Mouse (Mus musculus): ENCODE results near the gene Rapgef1.

Gene Rapgef1

DNA sequence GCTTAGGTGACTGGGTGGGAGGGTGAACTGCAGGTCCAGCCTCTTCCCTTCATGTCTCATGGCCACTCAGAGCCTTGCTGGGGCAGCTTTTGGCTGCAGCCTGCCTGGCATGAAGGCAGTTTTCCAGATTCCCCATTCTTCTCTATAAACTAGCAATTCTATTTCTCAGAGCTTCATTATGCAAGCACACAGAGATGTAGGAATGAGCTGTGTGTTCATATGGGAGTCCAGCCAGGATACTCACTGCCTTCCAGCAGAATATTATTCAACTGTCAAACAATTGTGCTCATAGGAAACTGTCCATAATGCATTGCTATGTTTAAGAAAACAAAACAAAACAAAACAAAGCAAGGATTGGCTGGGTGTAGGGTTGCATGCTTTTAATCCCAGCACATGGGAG is 50.2 kb downstream of the Rapgef1 start:
- in situ Hi-C loops (cut with MboI; ENCODE audit: low sequenced_read_pairs), result no loop called here

DNA sequence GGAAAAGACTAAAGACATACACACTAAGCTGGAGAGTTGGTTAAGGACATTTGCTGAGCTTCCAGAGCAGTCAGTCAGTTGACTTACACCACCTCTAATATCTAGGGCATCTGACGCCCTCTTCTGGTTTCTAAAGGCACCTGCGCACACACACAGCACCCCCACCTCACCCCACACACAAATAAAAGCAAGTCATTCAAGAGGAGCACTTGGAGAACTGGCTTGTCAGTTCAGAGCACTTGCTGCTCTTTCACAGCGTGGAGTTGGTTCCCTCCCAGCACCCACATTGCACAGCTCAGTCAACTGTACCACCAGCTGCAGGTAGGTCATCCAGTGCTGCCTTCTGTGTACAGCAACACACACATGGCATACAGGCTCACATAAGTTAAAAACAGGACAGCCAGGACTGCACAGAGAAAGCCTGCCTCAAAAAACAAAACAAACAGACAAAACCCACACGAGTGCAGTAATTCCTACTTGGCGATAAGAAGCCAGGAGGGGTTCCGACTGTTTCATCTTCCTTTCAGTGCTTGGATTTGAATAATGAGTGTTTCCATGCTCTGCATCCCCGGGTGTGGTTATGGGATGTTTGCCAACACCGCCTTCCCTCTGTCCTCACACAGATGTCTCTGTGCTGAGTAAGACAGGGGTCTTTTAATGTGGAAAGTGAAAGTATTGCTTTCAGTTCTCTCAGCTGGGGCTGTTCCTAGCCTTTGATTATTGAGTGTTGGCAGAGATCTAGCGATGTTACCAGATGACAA is 50.9 kb downstream of the Rapgef1 start:
- in situ Hi-C loops (cut with MboI; ENCODE audit: low sequenced_read_pairs), result no loop called here

DNA sequence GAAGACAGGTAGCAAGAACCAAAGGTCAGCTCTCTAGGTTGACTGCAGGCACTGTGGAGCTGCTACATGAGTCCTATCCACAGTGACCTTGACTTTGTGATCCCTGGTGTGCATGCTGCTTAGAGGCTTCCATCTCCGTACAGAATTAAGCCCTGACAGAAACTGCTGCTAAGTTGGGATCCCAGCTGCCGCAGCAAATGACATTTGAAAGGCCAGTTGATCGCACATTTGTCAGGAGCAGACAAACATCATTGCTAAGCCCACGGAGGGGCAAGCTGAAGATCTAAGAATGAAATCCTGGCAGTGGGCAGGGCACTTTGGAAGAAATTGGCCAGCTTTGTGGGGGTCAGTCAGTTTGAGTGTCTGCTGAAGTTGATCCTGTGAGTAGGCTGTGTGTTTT is 51.9 kb downstream of the Rapgef1 start:
- in situ Hi-C loops (cut with MboI; ENCODE audit: low sequenced_read_pairs), result no loop called here

DNA sequence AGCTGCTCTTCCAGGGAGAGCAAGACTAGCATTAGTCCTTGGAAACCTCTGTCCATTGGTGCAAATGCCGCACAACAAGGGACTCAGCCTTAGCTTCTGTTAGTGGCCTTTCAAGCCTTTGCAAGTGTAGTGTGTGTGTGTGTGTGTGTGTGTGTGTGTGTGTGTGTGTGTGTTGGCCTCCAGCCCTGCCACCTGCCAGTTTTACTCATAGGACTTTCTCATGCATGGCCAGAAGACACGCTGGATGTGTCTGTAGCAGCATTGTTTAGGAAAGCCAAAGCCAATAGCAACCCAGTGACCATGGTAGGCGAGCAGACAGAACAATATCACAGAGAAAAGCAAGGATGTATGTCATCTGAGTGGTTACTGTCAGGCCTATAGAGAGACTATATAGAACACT is 52.3 kb downstream of the Rapgef1 start:
- in situ Hi-C loops (cut with MboI; ENCODE audit: low sequenced_read_pairs), result no loop called here

DNA sequence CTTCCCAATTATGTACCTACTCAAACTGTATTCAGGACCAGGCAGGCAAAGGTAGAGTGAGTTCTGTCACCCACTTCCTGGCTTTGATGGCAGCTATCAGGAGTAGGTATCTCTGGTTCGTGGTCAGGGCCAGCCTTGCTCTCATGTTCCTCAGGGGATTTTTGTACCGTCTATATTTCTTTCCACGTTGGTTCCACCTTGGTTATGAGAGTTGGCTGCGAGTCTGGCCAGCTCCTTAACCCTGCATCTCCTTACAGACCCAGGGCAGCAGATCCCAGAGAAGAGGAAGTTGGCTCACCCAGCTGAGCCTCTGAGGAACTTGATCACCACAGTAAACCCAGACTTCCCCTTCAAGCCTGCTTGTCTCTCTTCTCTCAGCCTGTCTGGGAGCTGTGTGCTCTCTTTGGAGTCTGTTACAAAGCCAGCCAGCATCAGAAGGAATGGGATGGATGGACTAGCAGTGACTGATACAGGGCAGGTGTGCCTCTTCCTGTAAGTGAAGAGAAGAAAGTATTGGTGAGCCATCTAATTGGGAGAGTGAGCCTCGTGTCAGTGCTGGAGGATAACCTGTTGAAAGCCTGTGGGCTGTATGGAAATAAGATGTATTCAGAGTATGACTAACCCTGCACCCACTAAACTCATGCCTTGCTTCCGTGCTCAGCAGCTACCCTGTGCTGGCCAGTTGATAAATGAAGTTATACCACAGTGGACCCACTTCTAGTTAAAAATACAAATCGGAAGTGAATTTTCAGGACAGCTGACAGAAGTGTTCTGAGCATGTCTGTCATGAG is 53.4 kb downstream of the Rapgef1 start:
- in situ Hi-C loops (cut with MboI; ENCODE audit: low sequenced_read_pairs), result no loop called here

DNA sequence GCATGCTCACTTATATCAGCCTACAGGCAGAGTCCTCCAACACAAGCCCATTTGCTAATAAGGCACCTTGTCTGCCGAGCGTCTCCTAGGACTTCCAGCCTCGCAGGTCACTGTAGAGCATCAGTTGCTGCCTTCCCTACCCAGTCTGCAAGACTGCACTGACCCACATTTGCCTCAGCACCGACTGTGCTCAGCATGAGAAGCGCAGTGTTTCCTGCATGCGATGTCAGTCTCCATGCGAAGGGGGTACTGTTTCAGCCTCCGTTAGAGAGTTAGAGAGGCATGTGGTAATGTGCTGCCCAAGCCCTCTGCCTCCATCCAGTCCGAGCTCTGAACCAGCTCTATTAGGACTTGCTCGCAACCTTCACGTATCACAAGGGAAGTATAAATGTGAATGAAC is 54.6 kb downstream of the Rapgef1 start:
- in situ Hi-C loops (cut with MboI; ENCODE audit: low sequenced_read_pairs), result no loop called here

DNA sequence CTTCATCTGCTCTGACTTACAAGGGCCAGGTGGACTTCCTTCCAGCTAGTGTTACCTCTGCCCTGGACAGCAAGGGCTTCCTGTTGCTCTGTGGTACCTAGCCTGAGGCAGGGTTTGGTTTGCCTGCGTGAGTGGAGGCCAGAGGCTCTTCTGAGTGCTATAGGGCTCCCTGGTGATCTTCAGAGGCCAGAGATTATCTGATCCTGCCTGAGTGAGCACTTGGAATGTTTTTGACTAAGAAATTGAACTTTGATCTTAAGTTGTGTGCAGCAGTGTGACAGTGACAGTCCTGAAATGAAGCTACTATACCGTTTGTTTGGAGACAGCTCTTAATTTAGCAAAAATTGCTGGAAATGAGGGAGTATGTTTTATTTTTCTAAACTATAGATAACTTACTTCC is 55.0 kb downstream of the Rapgef1 start:
- in situ Hi-C loops (cut with MboI; ENCODE audit: low sequenced_read_pairs), result no loop called here

DNA sequence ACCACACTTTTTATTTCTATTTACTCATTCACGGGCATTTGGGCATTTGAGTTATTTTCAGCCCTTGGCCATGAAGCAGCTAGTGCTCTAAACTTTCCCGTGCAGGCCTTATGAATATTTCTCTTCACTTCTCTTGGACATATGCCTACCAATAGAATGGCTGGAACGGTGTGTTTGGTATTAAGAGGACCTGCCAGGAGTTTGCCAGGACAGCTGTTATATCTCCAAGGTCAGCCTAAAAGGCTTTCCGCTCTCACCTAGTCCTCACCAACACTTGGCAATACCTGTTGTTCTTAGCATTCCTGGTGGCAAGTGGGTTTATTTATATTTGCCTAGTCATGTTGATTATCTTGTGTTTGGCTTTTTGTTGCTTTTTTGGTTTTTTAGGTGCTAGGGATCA is 56.3 kb downstream of the Rapgef1 start:
- in situ Hi-C loops (cut with MboI; ENCODE audit: low sequenced_read_pairs), result no loop called here

DNA sequence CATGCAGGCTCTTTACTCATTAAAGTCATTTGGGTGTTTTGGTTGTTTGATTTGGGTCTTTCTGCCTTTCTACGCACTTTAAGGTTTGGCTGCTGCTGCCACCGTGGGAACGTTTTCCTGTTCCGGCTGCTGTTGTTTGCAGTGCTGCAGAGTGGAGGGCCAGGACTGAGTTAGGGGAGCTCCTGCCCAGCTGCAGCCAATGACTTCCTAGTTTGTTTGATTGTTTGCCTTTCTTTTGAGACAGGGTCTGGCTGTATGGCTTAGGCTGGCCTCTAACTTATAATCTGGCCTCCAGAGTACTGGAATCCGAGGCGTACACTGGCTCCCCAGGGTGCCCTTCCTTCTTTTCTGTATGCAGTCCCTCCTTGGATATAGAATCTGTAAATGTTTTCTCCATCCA is 57.0 kb downstream of the Rapgef1 start:
- in situ Hi-C loops (cut with MboI; ENCODE audit: low sequenced_read_pairs), result no loop called here

DNA sequence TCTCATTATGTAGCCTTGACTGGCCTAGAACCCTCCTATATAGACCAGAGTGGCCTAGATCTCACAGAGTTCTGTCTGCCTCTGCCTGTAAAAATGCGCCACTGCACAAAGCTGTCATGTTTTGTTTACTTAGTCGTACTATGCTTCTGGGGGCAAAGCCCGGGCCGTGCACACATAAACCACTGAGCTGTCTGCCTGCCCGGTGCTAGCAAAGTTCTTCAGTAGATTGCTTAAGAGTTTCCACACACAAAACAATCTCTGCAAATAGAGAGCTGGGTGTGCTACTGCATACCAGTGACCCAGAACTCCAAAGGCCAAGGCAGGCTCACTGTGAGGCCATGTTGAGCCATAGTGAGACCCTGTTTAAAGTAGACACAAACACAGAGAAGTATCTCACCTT is 58.3 kb downstream of the Rapgef1 start:
- in situ Hi-C loops (cut with MboI; ENCODE audit: low sequenced_read_pairs), result no loop called here

DNA sequence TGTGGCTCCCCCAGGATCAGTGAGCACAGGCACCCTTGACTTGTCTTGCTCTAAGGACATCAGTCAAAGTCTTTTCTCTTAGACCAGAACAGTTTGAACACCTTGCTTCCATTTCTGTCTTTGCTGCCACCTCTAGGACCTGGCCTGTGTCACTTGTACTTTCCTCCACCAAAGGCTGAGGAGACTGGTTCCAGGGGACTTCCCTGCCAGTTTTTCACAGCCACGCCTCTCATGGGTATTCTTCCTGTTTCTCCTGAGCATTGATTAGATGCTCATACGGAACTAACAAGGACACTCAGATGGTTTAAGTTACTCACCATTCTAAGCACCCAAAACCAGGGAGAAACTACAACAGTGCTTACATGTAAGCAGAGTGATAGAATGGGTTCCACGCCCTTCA is 59.0 kb downstream of the Rapgef1 start:
- in situ Hi-C loops (cut with MboI; ENCODE audit: low sequenced_read_pairs), result no loop called here

DNA sequence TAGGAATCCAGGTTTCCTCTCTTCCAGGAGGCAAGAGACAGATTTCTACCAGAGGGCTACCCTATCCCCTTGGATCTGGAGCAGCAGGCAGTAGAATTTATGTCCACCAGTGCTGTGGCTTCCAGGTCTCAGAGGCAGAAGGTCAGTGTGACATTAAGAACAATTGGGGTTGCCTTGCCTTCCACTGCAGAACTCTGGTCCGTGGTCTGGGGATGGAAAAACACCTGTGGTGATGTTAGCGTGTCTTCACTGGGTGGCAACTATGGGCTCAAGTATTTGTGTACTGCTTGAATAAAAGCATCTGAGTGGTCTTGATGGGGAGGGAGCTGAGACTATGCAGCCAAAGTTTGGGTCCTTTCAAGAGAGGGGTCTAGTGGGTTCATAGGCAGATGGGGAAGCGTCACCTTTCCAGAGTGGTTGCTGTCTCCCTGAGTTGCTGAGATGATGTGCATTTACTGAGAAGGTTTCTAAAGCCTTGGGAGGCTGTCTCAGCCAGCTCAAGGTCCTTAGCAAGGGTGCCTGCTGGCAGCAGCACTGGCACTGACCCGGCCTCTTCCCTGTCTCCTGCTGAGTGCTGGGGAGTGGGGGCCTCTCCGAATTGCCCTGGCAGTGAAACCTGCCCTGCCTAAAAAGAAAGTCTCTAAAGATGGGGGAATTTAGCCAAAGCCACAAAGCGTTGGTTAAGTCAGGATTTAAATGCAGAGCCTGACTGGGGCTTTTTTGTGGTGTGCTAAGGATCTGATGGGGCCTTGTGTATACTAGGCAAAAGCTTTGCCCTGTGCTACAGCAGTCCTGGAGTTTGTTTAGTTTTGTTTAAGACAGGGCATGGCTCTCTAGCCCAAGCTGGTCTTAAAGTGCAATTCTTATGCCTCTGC is 60.4 kb downstream of the Rapgef1 start:
- in situ Hi-C loops (cut with MboI; ENCODE audit: low sequenced_read_pairs), result no loop called here

DNA sequence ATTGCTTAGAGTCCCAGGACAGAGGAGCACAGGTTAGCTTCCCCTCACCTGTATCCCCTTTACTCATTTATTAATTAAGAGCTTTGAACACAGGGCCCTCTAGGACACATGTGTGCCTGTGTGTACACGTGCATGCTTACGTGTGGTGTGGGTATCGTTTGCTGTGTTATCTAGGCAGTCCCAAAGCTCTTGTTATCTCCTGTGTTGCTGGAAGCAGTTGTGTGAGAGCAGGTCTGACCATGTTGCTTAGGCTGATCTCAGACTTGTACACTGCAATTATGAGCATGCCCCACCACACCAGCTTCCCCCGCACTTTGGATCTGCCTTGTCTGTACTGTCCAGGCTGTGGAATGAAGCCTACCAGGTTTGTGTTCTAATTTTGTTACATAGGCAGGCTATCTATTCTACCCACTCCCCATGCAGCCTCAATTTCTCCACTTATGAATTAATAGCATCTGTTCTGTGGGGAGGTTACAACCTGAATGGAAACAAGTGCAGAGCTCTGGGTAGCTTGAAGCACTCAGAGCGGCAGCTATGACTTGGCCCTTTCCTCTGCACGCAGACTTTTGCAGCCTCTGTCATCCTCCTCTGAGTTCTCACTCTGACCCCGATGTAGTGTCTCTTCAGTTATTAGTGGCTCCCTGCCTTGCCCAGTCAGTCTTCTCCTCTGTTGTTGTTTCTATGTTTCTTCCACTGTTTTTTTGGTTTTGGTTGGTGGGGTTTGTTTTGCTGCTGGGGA is 63.9 kb downstream of the Rapgef1 start:
- in situ Hi-C loops (cut with MboI; ENCODE audit: low sequenced_read_pairs), result no loop called here

DNA sequence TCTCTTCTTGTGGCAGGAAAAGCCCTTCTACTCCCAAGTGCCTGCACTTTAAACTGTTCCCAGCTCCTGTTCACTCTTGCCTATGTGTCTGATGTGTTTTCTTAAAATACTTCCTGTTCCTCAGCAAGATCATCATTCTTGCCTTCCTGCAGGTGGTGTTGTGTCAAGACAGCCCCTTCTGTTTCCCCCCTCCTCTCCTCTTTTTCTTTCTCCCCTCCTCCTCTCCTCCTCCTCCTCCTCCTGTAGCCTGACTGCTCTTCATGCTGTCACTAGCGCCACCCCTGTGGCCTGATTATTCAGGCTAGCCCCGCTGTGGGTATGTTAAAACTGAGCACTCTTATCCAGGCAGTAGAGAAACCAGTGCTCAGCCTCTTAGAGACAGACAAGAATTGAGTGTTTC is 65.0 kb downstream of the Rapgef1 start:
- in situ Hi-C loops (cut with MboI; ENCODE audit: low sequenced_read_pairs), result no loop called here

DNA sequence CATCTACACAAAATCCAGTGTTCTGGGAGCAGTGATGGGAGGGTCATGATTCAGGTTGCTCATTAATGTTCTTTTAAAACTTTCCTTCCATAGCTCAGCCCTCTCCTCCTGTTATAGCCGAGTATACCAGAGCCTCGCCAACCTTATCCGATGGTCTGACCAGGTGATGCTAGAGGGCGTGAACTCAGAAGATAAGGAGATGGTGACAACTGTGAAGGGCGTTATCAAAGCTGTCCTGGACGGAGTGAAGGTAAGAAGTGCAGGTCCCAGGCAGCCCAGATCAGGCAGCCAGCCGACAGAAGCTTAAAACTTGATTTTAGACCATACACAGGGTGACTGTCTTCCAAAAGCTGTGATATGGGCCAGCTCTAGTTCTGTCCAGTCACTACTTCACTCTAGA is 69.5 kb downstream of the Rapgef1 start:
- in situ Hi-C loops (cut with MboI; ENCODE audit: low sequenced_read_pairs), result no loop called here

DNA sequence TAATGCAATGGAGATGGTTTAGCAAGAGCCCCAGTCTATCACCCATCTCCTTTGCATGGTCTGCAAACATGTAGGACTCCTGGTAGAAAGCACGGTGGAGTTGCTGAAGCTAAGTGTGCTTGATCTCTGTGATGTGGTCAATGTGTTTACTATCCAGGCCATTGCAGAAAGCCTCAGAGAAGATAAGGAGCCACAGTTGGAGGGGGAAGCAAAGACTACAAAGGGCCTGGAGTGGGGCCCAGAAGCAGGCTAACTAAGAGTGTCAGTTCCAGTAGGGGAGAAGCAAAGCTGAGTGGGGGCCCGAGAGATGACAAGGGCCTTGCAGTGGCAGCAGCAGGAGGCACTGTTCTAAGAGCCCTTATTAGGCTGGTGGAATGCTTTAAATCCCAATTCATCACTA is 70.0 kb downstream of the Rapgef1 start:
- in situ Hi-C loops (cut with MboI; ENCODE audit: low sequenced_read_pairs), result no loop called here

DNA sequence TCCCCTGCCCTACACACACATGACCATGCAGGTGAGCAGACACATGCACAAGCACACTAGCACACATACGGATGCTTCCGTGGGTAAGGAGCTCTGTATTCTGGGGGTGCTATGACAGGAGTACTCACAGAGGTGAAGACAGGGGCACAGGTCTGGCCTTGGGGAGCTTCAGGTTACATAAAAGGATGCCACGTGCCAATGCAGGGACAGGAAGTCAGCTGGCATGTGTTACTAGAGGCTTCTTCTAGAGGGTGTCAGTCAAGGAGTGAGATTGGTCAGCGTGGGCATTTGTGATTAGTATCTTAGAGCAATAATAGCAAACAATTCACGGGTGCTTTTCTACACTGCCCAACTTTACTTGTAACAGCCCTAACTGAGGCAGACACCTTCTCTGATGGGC is 71.5 kb downstream of the Rapgef1 start:
- in situ Hi-C loops (cut with MboI; ENCODE audit: low sequenced_read_pairs), result no loop called here

DNA sequence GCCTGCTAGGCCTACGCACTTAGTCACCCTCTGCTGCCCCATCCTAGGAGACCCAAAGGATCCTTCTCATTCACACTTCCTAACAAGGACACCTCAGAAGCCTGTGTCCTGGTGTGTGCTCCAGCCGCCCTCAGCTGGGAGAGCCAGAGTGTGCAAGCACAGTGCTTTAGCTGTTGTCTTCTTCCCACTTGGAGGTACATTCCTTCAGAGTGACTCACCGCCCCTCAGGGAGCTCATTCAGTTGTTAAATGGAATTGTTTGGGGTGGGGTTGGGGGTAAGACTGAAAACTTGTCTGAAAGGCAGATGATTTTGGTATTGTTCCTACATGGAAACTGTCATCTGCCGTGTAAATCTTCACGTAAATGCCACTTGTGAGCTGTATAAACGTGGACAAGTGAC is 72.0 kb downstream of the Rapgef1 start:
- in situ Hi-C loops (cut with MboI; ENCODE audit: low sequenced_read_pairs), result no loop called here

DNA sequence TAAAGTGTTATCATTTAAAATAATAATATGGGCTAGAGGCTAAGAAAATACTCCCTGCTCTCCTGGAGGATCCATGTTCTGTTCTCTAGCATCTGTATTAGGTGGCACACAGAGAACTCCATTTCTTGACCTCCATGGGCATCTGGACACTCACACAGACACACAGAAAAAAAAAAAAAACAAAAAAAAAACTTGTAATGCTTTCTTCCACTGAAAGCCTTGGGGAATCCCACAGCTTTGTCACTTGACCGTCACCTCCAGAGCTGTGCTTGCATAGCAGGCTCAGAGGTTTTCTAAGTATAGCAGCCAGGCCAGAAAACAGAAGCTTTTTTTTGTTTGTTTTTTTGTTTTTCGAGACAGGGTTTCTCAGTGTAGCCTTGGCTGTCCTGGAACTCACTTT is 72.7 kb downstream of the Rapgef1 start:
- in situ Hi-C loops (cut with MboI; ENCODE audit: low sequenced_read_pairs), result no loop called here

DNA sequence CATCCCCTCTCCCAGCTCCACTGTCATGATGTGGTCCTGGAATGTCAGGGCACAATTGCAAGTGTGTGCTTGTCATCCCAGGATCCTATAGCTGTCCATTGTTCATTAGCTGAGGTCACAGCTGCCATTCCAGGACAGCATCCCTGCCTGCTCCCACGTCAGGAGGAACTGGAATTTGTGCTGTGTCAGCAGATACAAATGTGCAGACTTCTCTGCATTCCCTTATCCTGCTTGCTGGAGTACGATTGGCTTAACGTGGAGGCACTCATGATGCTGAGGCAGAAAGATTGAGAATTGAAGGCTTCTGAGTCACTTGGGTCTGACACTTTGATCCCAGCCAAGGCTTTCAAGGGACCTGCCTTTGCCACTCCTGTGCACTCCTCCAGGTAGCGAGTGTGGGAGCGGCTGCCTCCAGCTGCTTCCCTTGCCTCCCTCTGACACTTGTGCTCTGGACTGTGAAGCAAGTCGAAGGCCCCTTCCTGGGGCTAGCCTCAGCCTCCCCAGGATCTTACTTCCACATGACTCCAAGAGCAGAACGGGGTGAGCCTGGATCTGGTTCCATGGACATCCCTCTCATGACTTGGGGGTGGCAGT is 76.8 kb downstream of the Rapgef1 start:
- in situ Hi-C loops (cut with MboI; ENCODE audit: low sequenced_read_pairs), result no loop called here

All from CH12F3 (cell line).